Mouse (Mus musculus): ENCODE measurements around the gene Olfr1312.
"Not testable (repeated sequence)": the region's sequence is repeated elsewhere in the genome, so short reads cannot be mapped to it uniquely, and the experiment has no call there.

The Olfr1312 gene

GRCm38 (mm10) chr2:112050138-112050537 lies at the start of gene Olfr1312:
Gene Olfr1312 (minus strand): TSS chr2:112050238.
- no peak for DNase-seq

GRCm38 (mm10) chr2:112096681-112097080 lies 46.6 kb upstream of the Olfr1312 start, which contains the start of gene Olfr1314:
Gene Olfr1314 (minus strand): TSS chr2:112096781.
- no peak for DNase-seq

- no peak for DNase-seq
Measured at GRCm38 (mm10) chr2:112077743-112078142, 27.7 kb upstream of the Olfr1312 start, which contains the start of gene Olfr1313. Gene Olfr1313 (minus strand): TSS chr2:112077843.

GRCm38 (mm10) chr2:112026971-112027370 lies 23.1 kb downstream of the Olfr1312 start:
- not testable (repeated sequence) for DNase-seq

- DNase-seq: no peak
Measured at GRCm38 (mm10) chr2:112024312-112024711, 25.7 kb downstream of the Olfr1312 start, which contains the start of gene Olfr1311. Gene Olfr1311 (minus strand): TSS chr2:112024412.

GRCm38 (mm10) chr2:112014900-112015299 lies 35.1 kb downstream of the Olfr1312 start:
- no peak for DNase-seq

- DNase-seq: no peak
Measured at GRCm38 (mm10) chr2:112012608-112013007, 37.4 kb downstream of the Olfr1312 start, which contains the start of gene Olfr1310. Gene Olfr1310 (minus strand): TSS chr2:112012708.

- no peak for DNase-seq
Measured at GRCm38 (mm10) chr2:111990181-111990580, 59.9 kb downstream of the Olfr1312 start, which contains the start of gene Olfr1309. Gene Olfr1309 (minus strand): TSS chr2:111990281.

Measured in kidney, postnatal 10 days (tissue).